Mouse (Mus musculus) forebrain, embryonic 12.5 days (tissue): ENCODE measurements around the gene Usp2. TPM values are rescaled to one million over a fixed set of nuclear protein-coding genes. Genes with fewer than 3 reads are reported as not detected.

Source experiments
- ATAC-seq: fragments of 200-750 bp; cut with Nextera tagmentation; 2 replicates; pipeline ENCODE4 v1.8.0; 2017; ENCODE audit warnings: moderate TSS enrichment; ENCODE audit not compliant: low FRiP score
- H3K27ac ChIP-seq: fragments of 300-500 bp; sonication (generic); 2 replicates; pipeline ENCODE4 v1.5.1; 2016; ENCODE audit warnings: mild to moderate bottlenecking
- H3K27me3 ChIP-seq: fragments of 300-500 bp; sonication (generic); 2 replicates; pipeline ENCODE4 v1.6.1; 2016; ENCODE audit warnings: mild to moderate bottlenecking
- H3K36me3 ChIP-seq: fragments of 300-500 bp; sonication (generic); replicated peaks from 2 replicates; pipeline ENCODE4 v1.6.1; 2016; ENCODE audit warnings: mild to moderate bottlenecking
- H3K4me1 ChIP-seq: fragments of 300-500 bp; sonication (generic); 2 replicates; pipeline ENCODE4 v1.6.1; 2016
- H3K4me2 ChIP-seq: fragments of 300-500 bp; sonication (generic); 2 replicates; pipeline ENCODE4 v1.6.1; 2016; ENCODE audit warnings: mild to moderate bottlenecking, moderate library complexity
- H3K4me3 ChIP-seq: fragments of 300-500 bp; sonication (generic); replicated peaks from 2 replicates; pipeline ENCODE4 v1.5.1; 2016; ENCODE audit warnings: mild to moderate bottlenecking
- H3K9ac ChIP-seq: fragments of 300-500 bp; sonication (generic); 2 replicates; pipeline ENCODE4 v1.6.1; 2016; ENCODE audit warnings: mild to moderate bottlenecking
- H3K9me3 ChIP-seq: fragments of 300-500 bp; sonication (generic); 2 replicates; pipeline ENCODE4 v1.6.1; 2016
- WGBS: fragments of 180-500 bp; shearing (Covaris S2); methylation state at CpG from one replicate; pipeline ENCODE4 v1.1.7; 2016; 5-methylcytosine and 5-hydroxymethylcytosine counted together
- polyA plus RNA-seq: library from polyadenylated mRNA; unstranded; fragments of >200 nt; fragmentation: Nextera tagmentation; extraction: Ambion mirVana; gene quantifications from 2 replicates; pipeline ENCODE4 v1.2.1, GENCODE M21; 2016

The Usp2 gene
- polyA plus RNA-seq, 1 experiment from 2014 or later, result 10.2 TPM

- Histone ChIP-seq H3K4me1 (peaks cover 49% of the 10 kb centered on the region), H3K27ac (no peak overlapping the region), H3K27me3 (peaks cover 42% of the 10 kb centered on the region), H3K36me3 (no peaks in the 10 kb centered on the region), H3K9me3 (no peaks in the 10 kb centered on the region), H3K4me3 (no peak overlapping the region), H3K4me2 (no peak overlapping the region), H3K9ac (no peak overlapping the region)
- ATAC-seq, result no peak
- 74% methylated on average over 10 of the region's 10 CpGs for WGBS
Measured at GRCm38 (mm10) chr9:44079997-44080780, 13.4 kb downstream of the Usp2 start.

GRCm38 (mm10) chr9:44080953-44081352 lies 14.1 kb downstream of the Usp2 start:
- ATAC-seq, result no peak
- H3K27me3 ChIP-seq, result peaks cover 46% of the 10 kb centered on the region
- H3K27ac ChIP-seq, result no peak overlapping the region
- no peak overlapping the region for H3K4me3 ChIP-seq
- no peaks in the 10 kb centered on the region for H3K9me3 ChIP-seq
- H3K4me1 ChIP-seq, result peaks cover 51% of the 10 kb centered on the region
- no peak overlapping the region for H3K4me2 ChIP-seq
- H3K36me3 ChIP-seq, result no peaks in the 10 kb centered on the region
- WGBS, result 87% methylated on average over 5 of the region's 5 CpGs
- no peak overlapping the region for H3K9ac ChIP-seq

GRCm38 (mm10) chr9:44081581-44081980 lies 14.8 kb downstream of the Usp2 start:
- no peak overlapping the region for H3K4me2 ChIP-seq
- no peak overlapping the region for H3K9ac ChIP-seq
- no peaks in the 10 kb centered on the region for H3K9me3 ChIP-seq
- no peak overlapping the region for H3K27ac ChIP-seq
- peaks cover 49% of the 10 kb centered on the region for H3K4me1 ChIP-seq
- no peak overlapping the region for H3K4me3 ChIP-seq
- H3K27me3 ChIP-seq, result peaks cover 52% of the 10 kb centered on the region
- H3K36me3 ChIP-seq, result no peaks in the 10 kb centered on the region
- 62% methylated on average over 5 of the region's 5 CpGs for WGBS
- ATAC-seq, result no peak

- no peaks in the 10 kb centered on the region for H3K36me3 ChIP-seq
- no peaks in the 10 kb centered on the region for H3K9me3 ChIP-seq
- no peak for ATAC-seq
- H3K4me1 ChIP-seq, result peaks cover 50% of the 10 kb centered on the region
- no peak overlapping the region for H3K4me3 ChIP-seq
- H3K9ac ChIP-seq, result no peak overlapping the region
- H3K4me2 ChIP-seq, result no peak overlapping the region
- no peak overlapping the region for H3K27ac ChIP-seq
- WGBS, result 86% methylated on average over 5 of the region's 5 CpGs
- peaks cover 58% of the 10 kb centered on the region for H3K27me3 ChIP-seq
Measured at GRCm38 (mm10) chr9:44082266-44082665, 15.4 kb downstream of the Usp2 start.

GRCm38 (mm10) chr9:44083392-44084121 lies 16.7 kb downstream of the Usp2 start:
- 12% methylated on average over 23 of the region's 23 CpGs for WGBS
- Histone ChIP-seq H3K4me3 (peak overlapping the region; percentile 57; the same call in 1 of the 2 replicates), H3K9me3 (no peaks in the 10 kb centered on the region), H3K9ac (no peak overlapping the region), H3K27me3 (peaks cover 69% of the 10 kb centered on the region), H3K36me3 (no peaks in the 10 kb centered on the region), H3K27ac (no peak overlapping the region), H3K4me1 (peaks cover 56% of the 10 kb centered on the region), H3K4me2 (peak overlapping the region; percentile 99)
- ATAC-seq, result no peak

GRCm38 (mm10) chr9:44084236-44084635 lies 17.4 kb downstream of the Usp2 start:
- peaks cover 75% of the 10 kb centered on the region for H3K27me3 ChIP-seq
- 2% methylated on average over 14 of the region's 14 CpGs for WGBS
- no peaks in the 10 kb centered on the region for H3K36me3 ChIP-seq
- H3K27ac ChIP-seq, result no peak overlapping the region
- H3K4me2 ChIP-seq, result peak overlapping the region; percentile 99
- H3K9ac ChIP-seq, result peak overlapping the region; percentile 65
- peak overlapping the region; percentile 57 for H3K4me3 ChIP-seq
- peaks cover 49% of the 10 kb centered on the region for H3K4me1 ChIP-seq
- 0 out of 2 replicates have a peak, but pooled peaks have one; percentile 24 for ATAC-seq
- H3K9me3 ChIP-seq, result no peaks in the 10 kb centered on the region

- Histone ChIP-seq H3K27me3 (peaks cover 78% of the 10 kb centered on the region), H3K4me3 (peak overlapping the region; percentile 57), H3K27ac (no peak overlapping the region), H3K4me1 (peaks cover 47% of the 10 kb centered on the region), H3K36me3 (no peaks in the 10 kb centered on the region), H3K9me3 (no peaks in the 10 kb centered on the region), H3K9ac (peak overlapping the region; percentile 65), H3K4me2 (peak overlapping the region; percentile 99)
- 1% methylated on average over 62 of the region's 62 CpGs for WGBS
- ATAC-seq, result peak; percentile 83
Measured at GRCm38 (mm10) chr9:44084659-44085229, 17.9 kb downstream of the Usp2 start.

GRCm38 (mm10) chr9:44085276-44085675 lies 18.5 kb downstream of the Usp2 start:
- H3K36me3 ChIP-seq, result no peaks in the 10 kb centered on the region
- ATAC-seq, result no peak
- H3K4me1 ChIP-seq, result peaks cover 47% of the 10 kb centered on the region
- H3K9ac ChIP-seq, result peak overlapping the region; percentile 65
- H3K4me2 ChIP-seq, result peak overlapping the region; percentile 99
- H3K27me3 ChIP-seq, result peaks cover 79% of the 10 kb centered on the region
- H3K4me3 ChIP-seq, result peak overlapping the region; percentile 57
- WGBS, result under 1% methylated on average over 10 of the region's 10 CpGs
- no peaks in the 10 kb centered on the region for H3K9me3 ChIP-seq
- H3K27ac ChIP-seq, result no peak overlapping the region

GRCm38 (mm10) chr9:44085741-44086665 lies 19.2 kb downstream of the Usp2 start:
- Histone ChIP-seq H3K27me3 (peaks cover 79% of the 10 kb centered on the region), H3K4me1 (peaks cover 44% of the 10 kb centered on the region)

GRCm38 (mm10) chr9:44086960-44087359 lies 20.1 kb downstream of the Usp2 start:
- Histone ChIP-seq H3K4me1 (peaks cover 38% of the 10 kb centered on the region), H3K9me3 (no peaks in the 10 kb centered on the region), H3K27ac (no peak overlapping the region), H3K4me3 (no peak overlapping the region), H3K36me3 (peaks cover 4% of the 10 kb centered on the region), H3K27me3 (peaks cover 77% of the 10 kb centered on the region), H3K9ac (no peak overlapping the region), H3K4me2 (no peak overlapping the region)
- WGBS, result 32% methylated on average over 10 of the region's 10 CpGs
- no peak for ATAC-seq

More at GRCm38 (mm10) chr9:44085741-44086665, 19.2 kb downstream of the Usp2 start:
- H3K36me3 ChIP-seq, result no peaks in the 10 kb centered on the region
- ATAC-seq, result no peak
- H3K9me3 ChIP-seq, result no peaks in the 10 kb centered on the region
- no peak overlapping the region for H3K27ac ChIP-seq
- H3K4me2 ChIP-seq, result peak overlapping the region; percentile 99; the same call in 1 of the 2 replicates
- no peak overlapping the region for H3K9ac ChIP-seq
- H3K4me3 ChIP-seq, result peak overlapping the region; percentile 57; the same call in 1 of the 2 replicates
- 69% methylated on average over 15 of the region's 15 CpGs for WGBS

- Histone ChIP-seq H3K27me3 (peaks cover 68% of the 10 kb centered on the region), H3K4me3 (no peak overlapping the region), H3K4me1 (peaks cover 38% of the 10 kb centered on the region), H3K36me3 (peaks cover 7% of the 10 kb centered on the region), H3K4me2 (no peak overlapping the region), H3K27ac (no peak overlapping the region), H3K9me3 (no peaks in the 10 kb centered on the region), H3K9ac (no peak overlapping the region)
- 13% methylated on average over 15 of the region's 15 CpGs for WGBS
- no peak for ATAC-seq
Measured at GRCm38 (mm10) chr9:44087761-44088455, 21.1 kb downstream of the Usp2 start.
